Mouse (Mus musculus): Measurements from ENCODE around the gene Bag2. TPM values are rescaled to one million over a fixed set of nuclear protein-coding genes. Genes with fewer than 3 reads are reported as not detected.

Bag2 gene
- total and polyA plus RNA-seq, 3 experiments = 74.2 to 88.8 TPM; not detected in 1

DNA sequence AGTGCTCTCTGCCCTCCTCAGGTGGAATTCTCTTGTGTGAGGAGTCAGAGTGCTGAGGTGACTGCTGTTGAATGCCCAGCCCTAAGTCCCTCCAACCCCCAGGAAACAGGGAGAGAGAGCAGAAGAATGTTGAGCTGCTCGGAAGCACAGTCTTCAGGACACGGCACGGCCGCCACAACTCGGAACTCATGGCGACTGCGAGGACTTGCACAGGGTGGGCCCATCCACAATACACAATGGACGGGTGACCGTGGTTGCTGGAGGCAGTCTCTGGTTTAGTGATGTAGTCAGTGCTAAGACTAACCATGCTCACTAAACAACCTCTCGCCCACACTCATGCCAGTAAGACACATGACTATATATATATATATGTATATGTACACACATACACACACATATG lies 14.0 kb upstream of the Bag2 start:
- Histone ChIP-seq H3K79me2 (ENCODE audit: control insufficient read depth, insufficient read depth, low read length, poor library complexity) (no peaks in the 10 kb centered on the region), H3K27ac (ENCODE audit: control insufficient read depth, low read depth, low read length) (no peak overlapping the region), H3K9me3 (replicated peaks; ENCODE audit: insufficient read depth, low read length) (no peaks in the 10 kb centered on the region), H3K9ac (ENCODE audit: control insufficient read depth, low read depth, low read length, poor library complexity, severe bottlenecking) (no peak overlapping the region), H3K4me3 (ENCODE audit: control insufficient read depth in 1 of 2, insufficient read depth in 1 of 2, low read depth in 2 of 2, low read length in 2 of 2) (no peak overlapping the region), H3K36me3 (ENCODE audit: control insufficient read depth in 1 of 2, insufficient read depth in 2 of 2, low read length in 2 of 2) (peaks cover 0 to 10% of the 10 kb centered on the region in 2 experiments; a peak in 2 of 4 replicates), H3K27me3 (ENCODE audit: control insufficient read depth in 1 of 2, insufficient read depth in 2 of 2, low read length in 2 of 2) (no peaks in the 10 kb centered on the region), H3K4me1 (ENCODE audit: control insufficient read depth in 1 of 2, insufficient read depth in 2 of 2, low read length in 2 of 2) (no peaks in the 10 kb centered on the region)
- DNase-seq (ENCODE audit: low read depth, low spot score) = no peak
- TF ChIP-seq MEF2A (IDR thresholded peaks at IDR 0.05; ENCODE audit: extremely low read depth, insufficient replicate concordance, low read depth, low read length, poor library complexity, severe bottlenecking) = no peak
- TF ChIP-seq ZKSCAN1 (IDR thresholded peaks at IDR 0.05; ENCODE audit: low read depth, low read length) = no peak
- no peak for TF ChIP-seq TCF12 (IDR thresholded peaks at IDR 0.05; ENCODE audit: low read depth, low read length)
- TF ChIP-seq CTCF (IDR thresholded peaks at IDR 0.05 in 2 of 3, conservative IDR thresholded peaks at IDR 0.05 in 1 of 3; ENCODE audit: control insufficient read depth in 1 of 3, insufficient read depth in 1 of 3, low read depth in 2 of 3, low read length in 3 of 3, poor library complexity in 1 of 3, severe bottlenecking in 1 of 3) = no peak
- no peak for TF ChIP-seq POLR2A (IDR thresholded peaks at IDR 0.05; ENCODE audit: control insufficient read depth in 1 of 2, insufficient read depth in 1 of 2, low read depth in 1 of 2, low read length in 2 of 2, poor library complexity in 1 of 2)
- TF ChIP-seq MAFK (IDR thresholded peaks at IDR 0.05; ENCODE audit: borderline replicate concordance, low read depth, low read length) = no peak
- TF ChIP-seq MAX (IDR thresholded peaks at IDR 0.05; ENCODE audit: low read length) = no peak
- TF ChIP-seq CHD2 (IDR thresholded peaks at IDR 0.05; ENCODE audit: low read length) = no peak
- no peak for TF ChIP-seq ETS1 (IDR thresholded peaks at IDR 0.05; ENCODE audit: low read depth, low read length)

- Histone ChIP-seq H3K36me3 (ENCODE audit: control insufficient read depth in 1 of 2, insufficient read depth in 2 of 2, low read length in 2 of 2) (peaks cover 0 to 14% of the 10 kb centered on the region in 2 experiments; a peak in 2 of 4 replicates), H3K9ac (ENCODE audit: control insufficient read depth, low read depth, low read length, poor library complexity, severe bottlenecking) (no peak overlapping the region), H3K27ac (ENCODE audit: control insufficient read depth, low read depth, low read length) (no peak overlapping the region)
These were observed 11.2 kb upstream of the Bag2 start for GRCm38 (mm10) chr1:33768827-33769226.

DNA sequence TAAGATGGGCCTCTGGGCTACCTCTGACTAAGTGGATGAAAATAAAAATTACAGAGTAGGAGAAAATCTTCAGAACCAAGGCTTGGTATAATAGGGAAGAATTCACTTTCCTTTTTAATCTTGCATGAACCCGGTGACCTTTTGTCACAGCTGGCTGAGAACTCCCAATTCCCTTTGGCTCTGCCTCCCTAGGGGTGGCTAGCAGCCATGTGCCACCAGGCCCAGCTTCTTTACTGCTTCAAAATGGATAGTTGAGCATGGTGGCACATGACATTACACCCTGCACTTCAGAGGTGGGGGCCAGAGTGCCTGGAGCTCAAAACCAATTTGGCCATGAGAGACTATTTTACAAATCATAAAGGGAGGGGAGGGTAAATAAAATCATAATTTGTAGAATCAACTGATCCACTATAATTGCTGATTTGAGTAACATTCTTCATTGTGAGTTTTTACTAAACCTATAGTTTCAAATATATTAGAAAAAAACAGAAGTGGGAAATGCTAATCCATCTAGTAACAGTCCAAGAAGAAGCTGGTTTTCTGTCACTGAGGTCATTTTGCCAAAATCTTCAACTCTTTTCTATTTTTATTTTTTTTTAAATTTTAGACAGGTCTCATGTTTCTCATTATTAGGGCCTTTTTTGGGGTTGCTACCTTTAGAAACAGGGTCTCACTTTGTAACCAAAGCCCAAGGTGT lies 10.6 kb upstream of the Bag2 start:
- no peak for DNase-seq (ENCODE audit: low read depth, low spot score)
- Histone ChIP-seq H3K27ac (ENCODE audit: control insufficient read depth, low read depth, low read length) (no peak overlapping the region), H3K27me3 (ENCODE audit: control insufficient read depth in 1 of 2, insufficient read depth in 2 of 2, low read length in 2 of 2) (no peaks in the 10 kb centered on the region), H3K36me3 (ENCODE audit: control insufficient read depth in 1 of 2, insufficient read depth in 2 of 2, low read length in 2 of 2) (peaks cover 0 to 14% of the 10 kb centered on the region in 2 experiments; a peak in 2 of 4 replicates), H3K4me1 (ENCODE audit: control insufficient read depth in 1 of 2, insufficient read depth in 2 of 2, low read length in 2 of 2) (no peaks in the 10 kb centered on the region), H3K9me3 (replicated peaks; ENCODE audit: insufficient read depth, low read length) (no peaks in the 10 kb centered on the region), H3K79me2 (ENCODE audit: control insufficient read depth, insufficient read depth, low read length, poor library complexity) (no peaks in the 10 kb centered on the region), H3K4me3 (ENCODE audit: control insufficient read depth in 1 of 2, insufficient read depth in 1 of 2, low read depth in 2 of 2, low read length in 2 of 2) (no peak overlapping the region), H3K9ac (ENCODE audit: control insufficient read depth, low read depth, low read length, poor library complexity, severe bottlenecking) (no peak overlapping the region)
- TF ChIP-seq RCOR1 (IDR thresholded peaks at IDR 0.05; ENCODE audit: low read depth, low read length) = no peak
- no peak for TF ChIP-seq GABPA (IDR thresholded peaks at IDR 0.05; ENCODE audit: low read depth, low read length)
- TF ChIP-seq USF2 (IDR thresholded peaks at IDR 0.05; ENCODE audit: borderline replicate concordance in 1 of 2, insufficient read depth in 1 of 2, low read depth in 1 of 2, low read length in 2 of 2) = no peak
- TF ChIP-seq ZKSCAN1 (IDR thresholded peaks at IDR 0.05; ENCODE audit: low read depth, low read length) = no peak
- TF ChIP-seq TAL1 (IDR thresholded peaks at IDR 0.05; ENCODE audit: low read length) = no peak
- TF ChIP-seq CHD2 (IDR thresholded peaks at IDR 0.05; ENCODE audit: low read length) = no peak
- TF ChIP-seq BHLHE40 (IDR thresholded peaks at IDR 0.05; ENCODE audit: borderline replicate concordance, low read depth, low read length) = no peak

More at GRCm38 (mm10) chr1:33768827-33769226, 11.2 kb upstream of the Bag2 start:
- H3K4me1 ChIP-seq (ENCODE audit: control insufficient read depth in 1 of 2, insufficient read depth in 2 of 2, low read length in 2 of 2) = no peaks in the 10 kb centered on the region
- DNase-seq (ENCODE audit: low read depth, low spot score) = no peak
- no peak for TF ChIP-seq USF1 (IDR thresholded peaks at IDR 0.05; ENCODE audit: low read depth, low read length)
- no peak for TF ChIP-seq RCOR1 (IDR thresholded peaks at IDR 0.05; ENCODE audit: low read depth, low read length)
- no peak for TF ChIP-seq KAT2A (conservative IDR thresholded peaks at IDR 0.05; ENCODE audit: low read depth, low read length)
- no peaks in the 10 kb centered on the region for H3K9me3 ChIP-seq (replicated peaks; ENCODE audit: insufficient read depth, low read length)
- no peaks in the 10 kb centered on the region for H3K79me2 ChIP-seq (ENCODE audit: control insufficient read depth, insufficient read depth, low read length, poor library complexity)
- no peak overlapping the region for H3K4me3 ChIP-seq (ENCODE audit: control insufficient read depth in 1 of 2, insufficient read depth in 1 of 2, low read depth in 2 of 2, low read length in 2 of 2)
- no peaks in the 10 kb centered on the region for H3K27me3 ChIP-seq (ENCODE audit: control insufficient read depth in 1 of 2, insufficient read depth in 2 of 2, low read length in 2 of 2)

Data from MEL (cell line).